ENCODE assay signal across 13 mouse cellular contexts in the genomic region with DNA sequence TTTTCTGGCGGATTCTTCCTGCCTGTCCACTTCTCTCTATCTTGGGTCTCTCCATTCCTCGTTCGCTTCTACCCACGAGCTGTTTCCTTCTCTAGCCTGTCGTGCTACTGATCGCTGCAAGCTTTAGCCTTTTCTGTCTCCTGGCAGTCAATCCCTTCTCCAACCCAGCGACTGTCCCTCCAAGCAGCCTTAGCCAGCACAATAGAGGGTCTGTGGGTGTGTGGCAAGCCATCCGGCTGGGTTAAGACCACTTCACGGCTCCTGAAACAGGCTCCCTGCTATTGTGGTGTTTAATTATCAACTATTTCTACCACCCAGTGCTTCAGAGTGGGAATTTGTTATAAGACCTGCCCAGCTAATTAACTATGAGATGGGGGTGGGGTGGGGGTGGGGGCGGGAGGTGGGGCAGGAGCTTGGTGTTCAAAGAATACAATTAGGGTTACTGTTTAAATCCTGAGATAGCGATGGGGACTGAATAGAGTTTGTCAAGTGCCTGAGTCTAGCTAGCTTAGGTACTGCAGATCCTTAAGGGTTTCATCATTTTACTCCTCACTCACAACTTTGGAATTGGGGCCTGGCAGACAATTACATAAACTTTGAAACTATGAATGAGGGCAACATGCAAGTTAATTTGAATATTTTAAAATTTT.
DNase-seq lines count a peak whose midpoint lies in the region; ATAC-seq lines count a peak whose summit lies in the region.
"Had no signal": no experiment of that assay in that cellular context is flagged by ENCODE, and none has a peak within 500 bp of the region (broad histone marks: within the 10 kb centered on the region; RNA-seq: fewer than 3 reads in every experiment).

No protein-coding gene starts in this region.

- H3K4me3 ChIP-seq in intestine, embryonic 14.5 days (ENCODE audit: low read depth, low read length): no peak overlapping the region
- H3K4me3 ChIP-seq in intestine, embryonic 16.5 days (ENCODE audit: low read length): no peak overlapping the region
- H3K4me3 ChIP-seq in midbrain, embryonic 13.5 days (replicated peaks): no peak overlapping the region
- H3K4me3 ChIP-seq in midbrain, embryonic 15.5 days: no peak overlapping the region
- H3K4me3 ChIP-seq in forebrain, embryonic 15.5 days: no peak overlapping the region
- H3K4me3 ChIP-seq: hindbrain, embryonic 15.5 days; layer of hippocampus, adult 2 months had no signal

- no peaks in the 10 kb centered on the region for H3K9me3 ChIP-seq in intestine, embryonic 14.5 days (ENCODE audit: control insufficient read depth, low read length)
- no peaks in the 10 kb centered on the region for H3K9me3 ChIP-seq in intestine, embryonic 16.5 days (ENCODE audit: control insufficient read depth, low read length)
- H3K9me3 ChIP-seq in midbrain, embryonic 13.5 days: no peaks in the 10 kb centered on the region
- H3K9me3 ChIP-seq in midbrain, embryonic 15.5 days: no peaks in the 10 kb centered on the region
- no peaks in the 10 kb centered on the region for H3K9me3 ChIP-seq in forebrain, embryonic 15.5 days
- H3K9me3 ChIP-seq: hindbrain, embryonic 15.5 days had no signal

- no peak overlapping the region for H3K9ac ChIP-seq in intestine, embryonic 14.5 days (ENCODE audit: low read length)
- H3K9ac ChIP-seq in intestine, embryonic 16.5 days (ENCODE audit: low read depth, low read length): no peak overlapping the region
- no peak overlapping the region for H3K9ac ChIP-seq in midbrain, embryonic 13.5 days (replicated peaks)
- no peak overlapping the region for H3K9ac ChIP-seq in midbrain, embryonic 15.5 days
- no peak overlapping the region for H3K9ac ChIP-seq in forebrain, embryonic 15.5 days (replicated peaks)
- H3K9ac ChIP-seq: hindbrain, embryonic 15.5 days had no signal

- no peak overlapping the region for H3K4me2 ChIP-seq in intestine, embryonic 14.5 days (ENCODE audit: low read length)
- no peak overlapping the region for H3K4me2 ChIP-seq in intestine, embryonic 16.5 days (ENCODE audit: low read depth, low read length)
- H3K4me2 ChIP-seq in midbrain, embryonic 13.5 days (replicated peaks): 0 out of 2 replicates have a peak overlapping the region, but pooled peaks have one; percentile 15
- no peak overlapping the region for H3K4me2 ChIP-seq in midbrain, embryonic 15.5 days
- no peak overlapping the region for H3K4me2 ChIP-seq in forebrain, embryonic 15.5 days (replicated peaks)
- H3K4me2 ChIP-seq: hindbrain, embryonic 15.5 days had no signal

- WGBS in intestine, embryonic 14.5 days: 22% methylated on average over 11 of the region's 11 CpGs
- WGBS in intestine, embryonic 16.5 days: 22% methylated on average over 11 of the region's 11 CpGs
- WGBS in midbrain, embryonic 13.5 days: 9% methylated on average over 11 of the region's 11 CpGs
- WGBS in midbrain, embryonic 15.5 days: 8% methylated on average over 11 of the region's 11 CpGs
- 2% methylated on average over 11 of the region's 11 CpGs for WGBS in forebrain, embryonic 15.5 days

- peak; percentile 55 for DNase-seq in intestine, embryonic 14.5 days (ENCODE audit: low spot score)
- peak; percentile 58 for DNase-seq in retina, embryonic 14.5 days (ENCODE audit: low spot score)
- no peak for DNase-seq in adrenal gland, postnatal 36 days
- DNase-seq in urinary bladder, adult 2 months (ENCODE audit: low spot score): no peak
- DNase-seq: left cerebral cortex, postnatal 4 days; lung, adult 18-20 months had no signal

- H3K36me3 ChIP-seq in intestine, embryonic 14.5 days (ENCODE audit: control insufficient read depth, insufficient read depth, low read length): no peaks in the 10 kb centered on the region
- no peaks in the 10 kb centered on the region for H3K36me3 ChIP-seq in intestine, embryonic 16.5 days (ENCODE audit: control insufficient read depth, insufficient read depth, low read length)
- no peaks in the 10 kb centered on the region for H3K36me3 ChIP-seq in midbrain, embryonic 13.5 days
- no peaks in the 10 kb centered on the region for H3K36me3 ChIP-seq in midbrain, embryonic 15.5 days (replicated peaks)
- H3K36me3 ChIP-seq in forebrain, embryonic 15.5 days: no peaks in the 10 kb centered on the region
- H3K36me3 ChIP-seq: hindbrain, embryonic 15.5 days had no signal

- H3K4me1 ChIP-seq in intestine, embryonic 14.5 days (replicated peaks; ENCODE audit: control insufficient read depth, insufficient read depth, low read length): no peaks in the 10 kb centered on the region
- 0 out of 2 replicates have a peak, but pooled peaks cover 3% of the 10 kb centered on the region for H3K4me1 ChIP-seq in intestine, embryonic 16.5 days (ENCODE audit: control insufficient read depth, insufficient read depth, low read length)
- peaks cover 22% of the 10 kb centered on the region for H3K4me1 ChIP-seq in midbrain, embryonic 13.5 days (replicated peaks)
- H3K4me1 ChIP-seq in midbrain, embryonic 15.5 days: peaks cover 11% of the 10 kb centered on the region; the same call in 1 of the 2 replicates
- peaks cover 28% of the 10 kb centered on the region for H3K4me1 ChIP-seq in forebrain, embryonic 15.5 days

- no peak for ATAC-seq in intestine, embryonic 14.5 days (replicated peaks; ENCODE audit: low FRiP score, low TSS enrichment, low read depth)
- no peak for ATAC-seq in intestine, embryonic 16.5 days
- peak; percentile 45; the same call in 1 of the 2 replicates for ATAC-seq in midbrain, embryonic 13.5 days
- ATAC-seq in midbrain, embryonic 15.5 days (replicated peaks): no peak
- peak; percentile 46; the same call in 1 of the 2 replicates for ATAC-seq in forebrain, embryonic 15.5 days (replicated peaks)
- ATAC-seq: Patski had no signal

- no peak overlapping the region for H3K27ac ChIP-seq in intestine, embryonic 14.5 days (ENCODE audit: low read depth)
- no peak overlapping the region for H3K27ac ChIP-seq in intestine, embryonic 16.5 days (ENCODE audit: low read length)
- no peak overlapping the region for H3K27ac ChIP-seq in midbrain, embryonic 13.5 days
- no peak overlapping the region for H3K27ac ChIP-seq in midbrain, embryonic 15.5 days
- H3K27ac ChIP-seq in forebrain, embryonic 15.5 days (replicated peaks): no peak overlapping the region
- H3K27ac ChIP-seq: hindbrain, embryonic 15.5 days; layer of hippocampus, adult 2 months had no signal

- no peaks in the 10 kb centered on the region for H3K27me3 ChIP-seq in intestine, embryonic 14.5 days (replicated peaks; ENCODE audit: control insufficient read depth, insufficient read depth, low read length)
- H3K27me3 ChIP-seq in intestine, embryonic 16.5 days (replicated peaks; ENCODE audit: control insufficient read depth, insufficient read depth, low read length): no peaks in the 10 kb centered on the region
- no peaks in the 10 kb centered on the region for H3K27me3 ChIP-seq in midbrain, embryonic 13.5 days
- no peaks in the 10 kb centered on the region for H3K27me3 ChIP-seq in midbrain, embryonic 15.5 days (replicated peaks)
- peaks cover 3% of the 10 kb centered on the region; the same call in 1 of the 2 replicates for H3K27me3 ChIP-seq in forebrain, embryonic 15.5 days
- H3K27me3 ChIP-seq: hindbrain, embryonic 15.5 days; Patski had no signal

Comparison
In these comparisons a context has a peak if more than half of its experiments do, and no peak if none do; other contexts are left out.
1. ATAC-seq: peak in midbrain, embryonic 13.5 days (single experiment) and forebrain, embryonic 15.5 days (single experiment); none in intestine, embryonic 14.5 days (single experiment), intestine, embryonic 16.5 days (single experiment) and midbrain, embryonic 15.5 days (single experiment).
2. DNase-seq: peak in intestine, embryonic 14.5 days (single experiment) and retina, embryonic 14.5 days (single experiment); none in adrenal gland, postnatal 36 days (0 of 2) and urinary bladder, adult 2 months (single experiment).